Mouse (Mus musculus) liver, postnatal 0 days (tissue): ENCODE measurements around the gene Fasn.

Experiments
- CTCF ChIP-seq: sonication (generic); IDR thresholded peaks from 2 replicates; pipeline ENCODE4 v1.5.1; 2016; ENCODE audit warnings: antibody characterized with exemption, low read depth
- EP300 ChIP-seq: IDR thresholded peaks from 2 replicates; pipeline ENCODE4 v1.6.1; 2016; ENCODE audit warnings: antibody characterized with exemption, low read depth, mild to moderate bottlenecking

GRCm38 (mm10) chr11:120804769-120805168 lies 19.6 kb downstream of the Fasn start:
- TF ChIP-seq EP300 (no peak), CTCF (no peak)
